Mouse (Mus musculus) spleen, adult 2 months (tissue): ENCODE results near the gene Unc5c.

ENCODE experiments used
- CTCF ChIP-seq: fragments of 200-500 bp; IDR thresholded peaks from 2 replicates; pipeline ENCODE4 v1.5.1; 2011; ENCODE audit warnings: mild to moderate bottlenecking, inconsistent platforms; ENCODE audit not compliant: insufficient read depth, insufficient read length, insufficient replicate concordance; ENCODE audit errors: extremely low read depth
- POLR2A ChIP-seq: fragments of 200-500 bp; IDR thresholded peaks from 2 replicates; pipeline ENCODE4 v1.6.1; 2011; ENCODE audit warnings: low read depth, low read length, inconsistent platforms

DNA sequence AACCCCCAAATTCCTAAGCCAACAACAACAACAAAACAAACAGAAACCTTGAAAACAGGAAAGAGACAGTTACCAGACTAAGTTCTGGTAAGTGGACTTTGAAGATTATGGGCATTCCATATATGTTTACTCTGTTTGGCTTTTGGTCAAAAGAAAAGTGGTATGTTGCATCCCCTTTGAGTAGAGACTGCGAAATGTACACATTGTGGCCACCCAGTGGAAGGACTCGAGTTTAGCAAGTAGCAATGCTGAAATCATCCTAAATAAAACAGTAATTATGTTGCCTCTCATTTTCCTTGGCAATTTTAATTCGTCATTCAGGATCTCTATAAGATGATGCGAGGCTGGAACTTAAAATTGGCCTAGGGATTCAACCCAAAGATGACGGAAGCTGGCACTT is 8.2 kb downstream of the Unc5c start:
- no peak for TF ChIP-seq CTCF
- no peak for TF ChIP-seq POLR2A
